Mouse (Mus musculus): Measurements from ENCODE around the gene Zbtb40.

- TF ChIP-seq CTCF (IDR thresholded peaks at IDR 0.05; ENCODE audit: borderline replicate concordance, extremely low read depth, insufficient read depth, insufficient read length), result no peak
- no peak for TF ChIP-seq POLR2A (IDR thresholded peaks at IDR 0.05; ENCODE audit: borderline replicate concordance, extremely low read depth, insufficient read depth, insufficient read length, poor library complexity, severe bottlenecking)
Measured at GRCm38 (mm10) chr4:136937344-136937743, 111.3 kb downstream of the Zbtb40 start.

All from brain, embryonic 14.5 days (tissue).